Mouse (Mus musculus) ES-Bruce4 (cell line): ENCODE results near the gene Dlx4. TPM values are rescaled to one million over a fixed set of nuclear protein-coding genes. Genes with fewer than 3 reads are reported as not detected.

Experiments used
- H3K27ac ChIP-seq: 2 replicates; pipeline ENCODE4 v1.5.1; 2012; ENCODE audit warnings: low read length, inconsistent platforms; ENCODE audit not compliant: insufficient read depth
- H3K27me3 ChIP-seq: 2 replicates; pipeline ENCODE4 v1.6.1; 2012; ENCODE audit warnings: mild to moderate bottlenecking, low read length, inconsistent platforms; ENCODE audit not compliant: control insufficient read depth, poor library complexity, insufficient read depth, severe bottlenecking
- H3K36me3 ChIP-seq: 2 replicates; pipeline ENCODE4 v1.6.1; 2012; ENCODE audit warnings: inconsistent platforms, mild to moderate bottlenecking, low read length, moderate library complexity; ENCODE audit not compliant: control insufficient read depth, poor library complexity, insufficient read depth, severe bottlenecking
- H3K4me1 ChIP-seq: one replicate; pipeline ENCODE4 v1.8.1; 2011; ENCODE audit warnings: low read length; ENCODE audit not compliant: control insufficient read depth, insufficient read depth
- H3K4me3 ChIP-seq: 2 replicates; pipeline ENCODE4 v1.5.1; 2011; ENCODE audit warnings: low read depth, mild to moderate bottlenecking, low read length
- H3K9ac ChIP-seq: 2 replicates; pipeline ENCODE4 v1.6.1; 2012; ENCODE audit warnings: low read depth, mild to moderate bottlenecking, inconsistent platforms; ENCODE audit not compliant: poor library complexity, severe bottlenecking
- H3K9me3 ChIP-seq: replicated peaks from 2 replicates; pipeline ENCODE4 v1.6.1; 2012; ENCODE audit warnings: mild to moderate bottlenecking, low read length, inconsistent platforms; ENCODE audit not compliant: control insufficient read depth, poor library complexity, insufficient read depth, severe bottlenecking
- CTCF ChIP-seq: IDR thresholded peaks from one replicate; pipeline ENCODE4 v1.8.1; 2011; ENCODE audit warnings: low read depth, low read length
- EP300 ChIP-seq: IDR thresholded peaks from 2 replicates; pipeline ENCODE4 v1.6.1; 2011; ENCODE audit warnings: low read depth, low read length; ENCODE audit not compliant: insufficient read depth
- POLR2A ChIP-seq: IDR thresholded peaks from one replicate; pipeline ENCODE4 v1.8.1; 2011; ENCODE audit warnings: low read length; ENCODE audit not compliant: insufficient read depth
- polyA plus RNA-seq: library from polyadenylated mRNA; stranded (reverse); fragments of >200 nt; gene quantifications from 2 replicates; pipeline ENCODE4 v1.2.4, GENCODE M21; 2011; ENCODE audit warnings: low read depth; ENCODE audit not compliant: missing spikeins, insufficient read depth, insufficient read length

Dlx4 gene
- polyA plus RNA-seq, 1 experiment, result 0.96 TPM

DNA sequence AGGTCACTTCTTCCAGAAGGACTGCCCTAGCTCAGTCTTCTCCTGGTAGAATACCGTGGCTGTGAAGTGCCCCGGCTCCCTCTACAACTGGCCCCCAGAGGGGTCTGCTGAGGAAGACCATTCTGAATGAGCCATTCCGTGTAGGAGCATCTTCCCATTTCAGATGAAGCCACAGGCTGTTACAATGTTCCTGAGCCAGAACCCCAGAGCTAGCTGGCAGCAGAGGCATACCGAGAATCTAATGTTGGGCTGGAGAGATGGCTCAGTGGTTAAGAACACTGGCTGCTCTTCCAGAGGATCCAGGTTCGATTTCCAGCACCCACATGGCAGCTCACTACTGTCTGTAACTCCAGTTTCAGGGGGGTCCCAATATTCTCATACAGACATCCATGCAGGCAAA lies 6.2 kb downstream of the Dlx4 start:
- no peak overlapping the region for H3K4me3 ChIP-seq
- peaks cover 3% of the 10 kb centered on the region for H3K4me1 ChIP-seq
- TF ChIP-seq EP300, result no peak
- no peak for TF ChIP-seq POLR2A
- TF ChIP-seq CTCF, result no peak

GRCm38 (mm10) chr11:95137281-95137680 lies 8.8 kb downstream of the Dlx4 start:
- no peaks in the 10 kb centered on the region for H3K36me3 ChIP-seq
- H3K27me3 ChIP-seq, result peaks cover 9% of the 10 kb centered on the region
- no peaks in the 10 kb centered on the region for H3K9me3 ChIP-seq
- no peak overlapping the region for H3K27ac ChIP-seq
- H3K9ac ChIP-seq, result no peak overlapping the region
- TF ChIP-seq EP300, result no peak
- no peak for TF ChIP-seq POLR2A
- TF ChIP-seq CTCF, result no peak
- H3K4me3 ChIP-seq, result no peak overlapping the region
- H3K4me1 ChIP-seq, result peaks cover 4% of the 10 kb centered on the region

More for the DNA sequence above, 6.2 kb downstream of the Dlx4 start:
- Histone ChIP-seq H3K9ac (no peak overlapping the region), H3K27me3 (peaks cover 28% of the 10 kb centered on the region), H3K9me3 (no peaks in the 10 kb centered on the region), H3K27ac (no peak overlapping the region), H3K36me3 (no peaks in the 10 kb centered on the region)

DNA sequence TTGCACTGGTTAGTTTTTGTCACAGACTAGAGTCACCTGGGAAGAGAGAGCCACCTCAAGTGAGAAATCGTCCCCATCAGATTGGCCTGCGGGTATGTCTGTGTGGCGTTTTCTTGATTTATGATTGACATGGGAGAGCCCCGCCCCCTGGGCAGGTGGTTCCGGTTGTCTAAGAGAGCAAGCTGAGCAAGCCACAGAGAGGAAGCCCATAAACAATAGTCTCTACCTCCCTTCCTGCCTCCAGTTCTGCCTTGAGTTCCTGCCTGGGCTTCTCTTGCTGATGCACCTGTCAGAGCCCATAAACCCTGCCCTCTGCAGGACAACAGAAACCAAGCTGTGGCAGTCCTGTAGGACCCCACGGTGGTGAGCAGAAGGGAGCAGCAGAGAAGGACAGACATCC lies 12.7 kb downstream of the Dlx4 start:
- Histone ChIP-seq H3K27me3 (no peaks in the 10 kb centered on the region), H3K9ac (no peak overlapping the region), H3K4me1 (peaks cover 5% of the 10 kb centered on the region)

GRCm38 (mm10) chr11:95130668-95131252 lies 15.3 kb downstream of the Dlx4 start:
- no peak for TF ChIP-seq CTCF
- TF ChIP-seq EP300, result no peak
- TF ChIP-seq POLR2A, result no peak
- Histone ChIP-seq H3K27ac (no peak overlapping the region), H3K36me3 (no peaks in the 10 kb centered on the region), H3K27me3 (no peaks in the 10 kb centered on the region), H3K4me3 (no peak overlapping the region), H3K4me1 (peaks cover 6% of the 10 kb centered on the region), H3K9me3 (no peaks in the 10 kb centered on the region), H3K9ac (no peak overlapping the region)

More for the DNA sequence above, 12.7 kb downstream of the Dlx4 start:
- H3K9me3 ChIP-seq, result no peaks in the 10 kb centered on the region
- TF ChIP-seq POLR2A (no peak), EP300 (no peak), CTCF (no peak)
- no peak overlapping the region for H3K4me3 ChIP-seq
- H3K36me3 ChIP-seq, result no peaks in the 10 kb centered on the region
- no peak overlapping the region for H3K27ac ChIP-seq

DNA sequence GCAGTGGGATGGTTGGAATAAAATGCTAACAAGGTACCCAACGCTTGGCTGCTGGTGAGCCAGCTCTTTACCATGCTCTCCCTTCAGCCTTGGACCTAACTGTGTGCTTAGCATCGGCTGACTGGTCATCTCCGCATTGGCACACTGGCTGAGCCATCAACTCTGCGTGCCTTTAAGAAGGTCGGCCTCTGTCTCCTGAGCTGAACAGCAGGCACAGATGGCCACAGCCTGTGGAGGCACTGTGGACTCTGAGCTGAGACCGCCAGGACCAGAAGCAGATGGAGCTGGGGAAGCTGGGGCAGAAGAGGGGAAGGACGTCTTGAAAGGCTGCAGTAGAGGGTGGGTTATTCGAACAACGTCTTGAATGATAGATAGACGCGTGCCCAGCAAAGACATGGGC lies 17.7 kb downstream of the Dlx4 start:
- Histone ChIP-seq H3K9me3 (no peaks in the 10 kb centered on the region), H3K27ac (no peak overlapping the region), H3K27me3 (no peaks in the 10 kb centered on the region), H3K36me3 (no peaks in the 10 kb centered on the region), H3K4me3 (no peak overlapping the region), H3K4me1 (peaks cover 5% of the 10 kb centered on the region), H3K9ac (no peak overlapping the region)
- no peak for TF ChIP-seq POLR2A
- TF ChIP-seq EP300, result no peak
- no peak for TF ChIP-seq CTCF

- no peak overlapping the region for H3K27ac ChIP-seq
- peaks cover 5% of the 10 kb centered on the region for H3K4me1 ChIP-seq
- H3K9me3 ChIP-seq, result no peaks in the 10 kb centered on the region
- H3K9ac ChIP-seq, result no peak overlapping the region
- no peak overlapping the region for H3K4me3 ChIP-seq
- H3K36me3 ChIP-seq, result no peaks in the 10 kb centered on the region
- TF ChIP-seq EP300 (peak; percentile 74; the same call in 1 of the 2 replicates), CTCF (no peak), POLR2A (no peak)
- peaks cover 3% of the 10 kb centered on the region; the same call in 1 of the 2 replicates for H3K27me3 ChIP-seq
These were observed 19.5 kb downstream of the Dlx4 start for GRCm38 (mm10) chr11:95126272-95127245.
